ENCODE assay signal across 27 mouse cellular contexts in the genomic region with DNA sequence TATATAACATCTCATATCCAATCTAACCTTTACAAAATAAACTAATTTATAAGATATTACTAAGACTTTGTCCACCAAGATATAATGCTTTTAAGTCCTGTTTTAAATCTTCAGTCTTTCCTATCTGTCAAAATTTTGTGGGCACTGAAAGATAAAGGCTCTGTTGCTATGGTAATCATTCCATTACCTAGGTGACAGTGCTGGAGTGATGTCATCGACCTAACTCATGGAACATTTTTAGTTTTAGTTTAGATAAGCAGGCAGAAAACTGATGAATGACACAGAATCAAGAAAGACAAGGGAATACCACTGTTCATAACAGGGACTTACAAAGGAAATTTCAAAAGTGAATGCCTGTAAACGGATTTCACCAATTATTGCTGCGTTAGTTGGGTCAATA.
"Had no signal": no experiment of that assay in that cellular context is flagged by ENCODE, and none has a peak within 500 bp of the region (broad histone marks: within the 10 kb centered on the region; RNA-seq: fewer than 3 reads in every experiment).

No protein-coding gene starts in this region.

- DNase-seq: gastrocnemius, adult 2 months; gastrocnemius, postnatal 10 days; gastrocnemius, postnatal 25 days; heart, adult 18-20 months; heart, postnatal 10 days; heart, postnatal 4 days; kidney, adult 11 months; kidney, adult 2 months; kidney, adult 9 months; kidney, postnatal 25 days; kidney, postnatal 4 days; liver; liver, embryonic 13.5 days had no signal

- H3K4me1 ChIP-seq: heart, embryonic 10.5 days; heart, embryonic 12.5 days; hindbrain, embryonic 10.5 days; hindbrain, embryonic 12.5 days; kidney, embryonic 15.5 days; limb, embryonic 10.5 days; limb, embryonic 12.5 days; liver, embryonic 13.5 days had no signal

- H3K4me2 ChIP-seq: heart, embryonic 12.5 days; hindbrain, embryonic 12.5 days; hindbrain, embryonic 15.5 days; kidney, embryonic 15.5 days; limb, embryonic 12.5 days; liver, embryonic 11.5 days; liver, embryonic 13.5 days had no signal

- ATAC-seq: hindbrain, postnatal 0 days; intestine, embryonic 16.5 days had no signal

- H3K9ac ChIP-seq: heart, embryonic 12.5 days; hindbrain, embryonic 12.5 days; hindbrain, embryonic 15.5 days; kidney, embryonic 15.5 days; limb, embryonic 12.5 days; liver, embryonic 13.5 days had no signal

- H3K9me3 ChIP-seq: heart, embryonic 10.5 days; heart, embryonic 12.5 days; hindbrain, embryonic 10.5 days; hindbrain, embryonic 12.5 days; hindbrain, embryonic 15.5 days; kidney, embryonic 15.5 days; limb, embryonic 10.5 days; limb, embryonic 12.5 days; liver, embryonic 13.5 days had no signal

- H3K27me3 ChIP-seq: heart, embryonic 12.5 days; hindbrain, embryonic 12.5 days; hindbrain, embryonic 15.5 days; kidney, embryonic 15.5 days; limb, embryonic 12.5 days; liver, embryonic 13.5 days had no signal

- H3K27ac ChIP-seq: gastrocnemius, adult 2 months; heart, embryonic 10.5 days; hindbrain, embryonic 10.5 days; hindbrain, embryonic 12.5 days; hindbrain, embryonic 15.5 days; hindbrain, postnatal 0 days; kidney, embryonic 15.5 days; kidney, postnatal 0 days; layer of hippocampus, adult 2 months; left cerebral cortex, adult 2 months; limb, embryonic 10.5 days; limb, embryonic 12.5 days; liver, embryonic 13.5 days had no signal

- H3K36me3 ChIP-seq: heart, embryonic 10.5 days; heart, embryonic 12.5 days; hindbrain, embryonic 10.5 days; hindbrain, embryonic 12.5 days; hindbrain, embryonic 15.5 days; kidney, embryonic 15.5 days; limb, embryonic 10.5 days; limb, embryonic 12.5 days; liver, embryonic 13.5 days had no signal

- H3K4me3 ChIP-seq: gastrocnemius, adult 2 months; heart, embryonic 10.5 days; heart, embryonic 12.5 days; hindbrain, embryonic 10.5 days; hindbrain, embryonic 12.5 days; hindbrain, embryonic 15.5 days; kidney, embryonic 15.5 days; layer of hippocampus, adult 2 months; left cerebral cortex, adult 2 months; limb, embryonic 10.5 days; limb, embryonic 12.5 days; liver, embryonic 13.5 days had no signal
